Mouse (Mus musculus): ENCODE data around the gene Adora1.

Gene Adora1

DNA sequence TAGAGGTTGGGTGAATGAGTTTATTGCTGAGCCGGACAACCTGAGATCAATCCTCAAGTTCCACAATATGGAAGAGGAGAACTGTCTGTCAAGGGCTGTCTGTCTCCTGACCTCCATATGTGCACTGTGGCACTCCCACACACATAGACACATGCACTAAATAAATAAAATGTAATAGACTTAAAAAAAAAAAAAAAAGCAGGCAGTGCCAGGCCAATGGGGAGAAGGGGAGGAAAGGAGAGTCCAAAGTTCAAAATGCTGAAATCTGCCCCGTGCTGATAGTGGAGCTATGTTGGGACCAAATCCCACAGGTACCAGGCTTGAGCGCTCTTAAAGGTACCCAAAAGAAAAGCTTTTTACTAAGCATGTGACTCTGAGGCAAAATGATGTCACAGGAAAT lies 2.2 kb upstream of the Adora1 start:
- DNase-seq, result no peak

DNA sequence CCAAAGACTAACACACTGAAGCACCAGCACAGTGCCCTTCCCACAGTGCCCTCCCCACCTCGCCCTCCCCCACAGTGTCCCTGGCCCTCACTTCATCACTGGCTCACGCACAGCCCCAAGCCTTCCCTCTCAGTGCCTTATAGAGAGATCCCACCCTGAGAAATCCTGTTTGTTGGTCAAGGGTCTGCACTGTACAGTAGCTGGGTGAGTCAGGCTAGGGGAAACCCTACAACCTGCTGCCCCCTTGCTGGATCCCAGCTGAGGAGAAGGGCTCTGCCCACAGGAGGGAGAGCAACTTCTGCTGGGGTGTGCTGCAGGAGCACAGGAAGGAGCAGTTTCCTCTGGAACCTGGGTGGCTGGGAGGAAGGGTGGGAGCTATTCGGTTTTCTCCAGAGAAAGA lies 911 bp upstream of the Adora1 start:
- no peak for DNase-seq

DNA sequence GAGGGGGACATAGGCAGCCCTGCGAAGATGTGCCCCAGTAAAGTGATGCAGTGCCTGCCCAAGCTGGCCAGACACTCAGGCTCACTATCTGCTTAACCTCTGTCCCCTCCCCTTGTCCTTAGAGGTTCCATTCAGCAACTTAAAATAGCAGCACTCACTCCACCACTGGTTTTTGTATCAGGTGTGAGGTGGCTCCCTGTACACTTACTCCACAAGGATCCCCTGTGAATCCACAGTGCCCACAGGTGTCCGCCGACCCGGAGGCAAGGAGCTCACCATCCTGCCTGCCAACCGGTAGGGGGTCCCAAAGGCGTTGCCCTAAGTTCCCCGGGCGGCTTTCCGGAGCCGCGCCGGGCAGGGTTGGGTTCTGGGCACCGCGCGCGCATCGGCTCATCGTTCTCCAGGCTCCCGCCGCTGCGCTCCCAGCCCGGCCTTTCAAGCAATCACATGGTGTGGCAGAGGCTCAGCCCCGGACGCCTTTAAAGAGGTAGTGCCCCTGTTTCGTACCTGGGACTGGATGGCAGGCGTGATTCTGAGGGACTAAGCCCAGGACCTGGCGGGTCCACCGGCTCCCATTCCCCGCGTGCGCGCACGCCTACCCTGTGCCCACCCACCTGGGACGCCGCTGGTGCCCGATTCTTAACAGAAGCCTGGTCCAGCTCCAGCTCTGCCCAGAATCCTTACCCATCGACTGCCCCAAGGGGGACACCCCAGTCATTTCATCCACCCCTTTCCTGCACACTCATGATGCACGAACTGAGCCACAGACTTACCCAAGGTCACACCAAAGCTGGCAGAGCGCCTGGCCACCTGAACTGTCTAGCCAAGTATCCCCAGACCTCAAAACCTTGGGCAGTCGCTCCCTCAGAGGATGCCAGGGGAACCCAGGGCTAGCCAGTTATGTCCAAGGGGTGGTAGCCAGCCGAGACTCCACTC lies 508 bp downstream of the Adora1 start:
- DNase-seq, result no peak

DNA sequence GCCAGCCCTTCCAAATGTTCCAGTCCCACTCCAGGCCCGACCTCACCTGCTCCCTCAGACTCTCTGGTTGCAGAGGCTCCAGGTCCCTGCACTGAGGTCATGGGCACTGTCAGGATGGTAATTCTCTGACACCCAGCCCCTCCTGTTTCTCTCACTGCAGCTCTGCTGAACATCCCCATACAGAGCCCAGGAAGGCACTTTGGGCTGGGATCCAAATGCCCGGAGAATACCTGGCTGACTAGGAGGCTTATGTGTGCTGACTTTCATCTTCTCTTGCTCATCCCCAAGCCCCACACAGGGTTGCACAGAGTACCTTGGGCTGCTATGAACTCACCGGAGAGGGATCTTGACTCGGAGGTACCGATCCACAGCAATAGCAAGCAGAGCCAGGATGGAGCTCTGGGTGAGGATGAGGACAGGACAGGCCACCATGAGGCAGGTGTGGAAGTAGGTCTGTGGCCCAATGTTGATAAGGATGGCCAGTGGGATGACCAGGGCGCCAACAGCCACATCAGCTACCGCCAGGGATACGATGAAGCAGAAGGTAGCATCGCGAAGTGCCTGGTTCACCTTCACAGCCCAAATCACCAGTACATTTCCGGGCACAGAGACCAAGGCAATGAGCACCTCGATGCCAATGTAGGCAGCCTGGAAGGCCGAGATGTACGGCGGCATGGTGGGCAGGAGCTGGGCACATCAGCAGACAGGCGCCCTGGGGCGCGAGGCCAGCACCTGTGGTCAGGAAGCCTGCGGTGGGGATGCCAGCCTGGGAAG lies 1.4 kb downstream of the Adora1 start:
- no peak for DNase-seq

DNA sequence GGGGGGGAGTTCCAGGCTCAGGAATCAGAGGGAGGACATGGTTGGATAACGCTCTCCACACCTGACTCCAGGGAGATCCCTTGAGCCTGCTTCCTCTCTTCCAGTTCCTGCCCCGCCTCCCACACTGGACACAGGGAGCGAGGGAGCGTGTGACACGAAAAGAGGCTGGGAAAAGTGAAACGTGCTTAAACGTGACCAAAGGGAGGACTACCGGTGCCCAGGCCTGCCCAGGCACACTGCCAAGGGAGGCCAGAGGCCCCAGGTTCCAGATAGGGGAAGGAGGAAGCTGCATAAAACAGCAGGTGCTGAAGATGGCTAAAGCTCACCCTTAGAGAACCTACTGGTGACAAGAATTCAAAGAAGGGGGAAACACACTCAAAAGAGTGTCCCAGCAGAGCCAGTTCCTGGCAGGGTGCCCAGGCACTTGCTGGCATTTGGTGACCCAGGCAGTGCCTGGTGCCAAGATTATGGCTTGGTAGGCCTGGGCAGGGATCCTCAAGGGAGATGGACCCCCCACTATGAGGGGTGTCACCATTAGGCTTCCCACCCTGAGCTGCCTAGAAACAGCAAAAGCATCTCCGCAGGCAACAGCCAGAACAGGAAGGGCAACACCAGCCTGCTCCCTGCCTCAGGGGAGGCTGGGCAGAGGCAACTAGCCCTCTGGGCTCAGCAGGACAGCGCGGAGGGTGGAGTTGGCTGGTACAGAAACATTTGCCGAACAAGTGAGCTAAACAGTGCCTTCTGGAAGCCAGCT lies 2.3 kb downstream of the Adora1 start:
- no peak for DNase-seq

DNA sequence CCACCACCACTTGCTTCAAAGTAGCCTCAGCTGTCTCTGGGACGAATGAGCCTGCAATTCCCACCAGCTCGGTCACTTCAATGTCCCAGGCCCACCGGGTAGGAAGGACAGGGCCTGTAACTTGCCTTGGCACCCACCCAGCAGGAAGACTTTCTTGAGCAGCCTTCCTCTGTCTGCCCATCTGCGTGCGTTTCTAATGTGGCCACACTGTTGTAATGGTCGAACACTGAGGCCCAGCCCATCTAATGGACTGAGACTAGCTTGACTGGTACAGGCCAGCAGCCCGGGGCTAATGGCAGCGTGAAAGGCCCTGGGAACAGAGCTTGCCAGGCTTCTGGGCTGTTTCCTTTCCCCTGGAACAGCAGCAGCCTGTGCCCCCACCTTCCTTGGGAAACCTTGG lies 2.9 kb downstream of the Adora1 start:
- no peak for DNase-seq

DNA sequence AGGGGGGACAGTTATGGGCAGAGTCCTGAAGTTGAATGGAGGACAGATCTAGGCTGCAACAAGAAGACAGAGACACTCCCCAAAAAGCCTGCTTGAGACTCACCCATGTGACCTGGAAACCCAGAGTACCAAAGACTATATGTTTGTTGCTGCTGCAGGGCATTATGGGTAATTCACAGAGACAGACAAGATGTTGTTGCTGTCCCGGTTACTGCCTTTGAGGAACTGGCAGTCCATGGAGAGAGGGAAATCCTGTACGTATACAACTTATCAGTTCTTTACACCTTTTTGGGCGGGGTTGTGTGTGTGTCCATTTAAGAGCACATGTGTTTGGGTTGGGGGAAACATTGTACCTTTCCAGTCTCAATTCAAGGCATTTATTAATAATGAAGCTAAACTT lies 3.5 kb downstream of the Adora1 start:
- no peak for DNase-seq

DNA sequence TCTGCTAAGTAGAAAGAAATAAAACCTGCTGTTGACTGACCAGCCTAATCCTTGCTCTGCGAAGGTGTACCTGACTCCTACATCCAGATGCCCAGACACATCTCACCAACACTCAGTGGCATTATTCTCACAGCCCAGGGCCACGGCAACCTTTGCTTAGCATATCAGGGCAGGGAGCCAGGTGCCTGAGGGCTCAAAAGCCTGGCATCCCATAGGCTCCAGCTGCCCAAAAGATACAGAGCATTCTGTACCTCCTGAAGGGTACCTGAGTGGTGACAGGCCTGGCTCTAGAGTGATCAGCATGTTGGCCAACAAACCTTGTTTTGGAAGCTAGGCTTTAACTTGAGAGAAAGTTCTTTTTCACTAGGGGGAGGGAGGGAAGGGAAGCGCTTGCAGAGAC lies 4.0 kb downstream of the Adora1 start:
- DNase-seq, result no peak

DNA sequence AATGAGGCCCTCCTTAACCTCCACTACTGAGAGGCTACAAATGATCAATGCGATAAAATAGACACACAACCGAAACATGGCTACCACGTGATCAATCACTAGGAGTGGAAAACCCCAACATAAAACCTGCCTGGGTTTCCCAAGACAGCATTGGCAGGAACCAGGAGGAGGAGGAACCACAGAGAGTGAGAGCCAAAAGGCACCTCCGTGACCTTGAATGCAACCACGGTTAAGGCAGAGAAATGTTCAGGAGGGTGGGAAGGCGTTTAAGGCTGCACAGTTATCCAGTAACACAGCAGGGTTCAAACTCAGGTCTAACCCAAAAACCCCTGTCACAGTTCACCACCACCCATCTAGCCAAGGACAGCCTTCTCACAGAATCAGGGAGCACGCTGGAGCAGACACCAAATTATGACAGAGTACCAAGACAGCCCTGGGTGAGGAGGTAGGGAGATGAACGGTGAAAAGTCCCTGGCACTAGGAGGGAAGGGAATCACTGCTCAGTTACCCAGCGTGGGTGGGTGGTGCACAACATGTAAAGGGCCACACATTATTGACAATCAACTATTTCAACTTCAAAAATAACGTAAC lies 4.5 kb downstream of the Adora1 start:
- no peak for DNase-seq

DNA sequence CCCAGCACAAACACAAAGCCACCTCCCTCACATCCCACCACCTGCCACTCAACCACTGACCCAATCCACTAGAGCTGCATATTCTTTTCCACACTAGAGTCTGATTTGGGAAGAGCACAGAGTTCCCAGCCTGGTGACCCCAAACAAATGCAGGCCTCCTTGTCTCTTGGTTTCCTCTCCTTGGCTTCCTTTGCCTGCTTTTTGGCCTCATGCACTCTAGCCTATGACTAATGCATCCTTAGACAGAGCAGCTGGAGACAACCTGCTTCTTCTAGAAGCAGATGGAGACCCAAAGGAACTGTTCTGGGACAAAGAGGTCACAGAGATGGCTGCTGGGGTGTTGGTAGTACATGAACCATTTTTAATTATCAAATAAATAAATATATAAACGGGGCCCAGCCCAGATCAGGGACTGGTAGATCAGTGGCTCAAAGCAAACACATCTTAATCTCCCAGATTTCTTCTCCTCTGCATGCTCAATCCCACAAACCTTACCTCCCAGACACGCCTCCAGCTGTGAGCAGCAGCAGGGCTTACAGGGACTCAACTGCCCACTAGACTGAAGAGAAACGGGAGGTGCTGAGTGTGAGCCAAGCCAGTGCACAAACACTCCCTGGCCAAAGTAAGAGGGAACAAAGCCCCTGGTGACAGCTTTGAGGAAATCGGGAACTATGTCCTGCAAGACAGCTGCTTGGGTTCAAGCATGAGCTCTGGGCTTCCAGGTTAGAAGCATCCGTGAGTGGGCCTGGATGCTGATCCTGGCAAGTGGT lies 5.2 kb downstream of the Adora1 start:
- no peak for DNase-seq

DNA sequence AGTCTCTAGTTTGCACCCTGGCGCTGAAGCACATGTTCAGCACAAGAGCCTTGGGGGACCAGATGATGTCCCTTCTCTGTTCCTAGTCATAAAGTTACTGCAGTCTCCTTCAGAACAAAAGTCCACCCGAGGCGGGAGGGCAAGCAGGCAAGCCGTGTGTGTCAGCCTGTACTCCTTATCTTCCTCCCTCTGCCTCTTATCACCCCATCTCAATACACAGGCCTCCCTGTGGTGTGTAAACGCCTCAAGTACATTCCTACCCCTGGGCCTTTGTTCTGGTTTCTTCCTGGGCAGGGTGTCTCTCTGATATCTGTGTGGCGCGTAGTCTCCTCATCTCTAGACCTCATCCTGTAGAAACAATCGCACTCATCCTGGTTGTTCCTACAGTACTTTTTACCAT lies 8.5 kb downstream of the Adora1 start:
- no peak for DNase-seq

DNA sequence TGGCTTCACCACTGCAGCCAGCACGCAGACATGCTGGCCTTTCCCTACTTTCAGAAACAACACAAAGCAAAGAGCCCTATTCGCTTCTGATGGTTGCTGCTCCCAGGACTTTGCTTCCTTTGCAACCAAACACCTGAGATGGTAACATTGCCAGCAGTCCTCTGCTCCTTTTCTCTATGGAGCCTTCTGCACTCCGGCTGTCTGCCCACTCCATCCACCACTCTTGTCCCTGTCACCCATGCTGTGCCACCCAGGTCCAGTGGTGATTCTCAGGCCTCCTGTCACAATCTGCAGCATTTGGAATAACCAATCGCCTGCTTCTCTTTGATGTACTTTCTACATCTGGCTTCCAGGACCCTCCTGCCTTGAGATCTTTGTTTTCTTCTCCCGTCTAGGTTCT lies 9.9 kb downstream of the Adora1 start:
- no peak for DNase-seq

DNA sequence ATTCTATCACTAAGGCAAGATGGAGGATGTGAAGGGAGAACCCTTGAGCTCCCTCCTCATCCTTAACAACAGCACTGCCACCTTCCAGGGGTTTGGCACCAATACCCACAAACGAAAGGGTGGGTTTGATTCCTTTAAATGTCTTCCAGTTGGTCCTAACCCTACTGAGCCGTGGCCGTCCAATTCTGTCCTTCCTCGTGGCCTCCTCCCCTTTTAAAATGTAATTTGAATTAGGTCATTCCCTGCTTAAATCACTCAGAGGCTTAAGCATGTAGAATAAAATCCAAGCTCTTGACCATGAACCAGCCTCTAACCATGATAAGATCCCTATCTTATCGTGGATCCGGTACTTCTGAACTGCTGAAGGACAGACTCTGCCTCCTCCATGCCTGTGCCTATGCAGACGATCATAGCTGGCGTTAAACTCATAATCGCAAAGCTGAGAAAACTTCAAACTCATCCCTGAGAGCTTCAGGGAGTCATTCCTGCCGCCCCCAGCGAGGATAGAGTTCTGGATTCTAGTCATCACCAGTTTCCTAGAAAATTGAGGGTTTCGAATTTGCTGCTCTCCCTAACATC lies 10.5 kb downstream of the Adora1 start:
- DNase-seq, result no peak

DNA sequence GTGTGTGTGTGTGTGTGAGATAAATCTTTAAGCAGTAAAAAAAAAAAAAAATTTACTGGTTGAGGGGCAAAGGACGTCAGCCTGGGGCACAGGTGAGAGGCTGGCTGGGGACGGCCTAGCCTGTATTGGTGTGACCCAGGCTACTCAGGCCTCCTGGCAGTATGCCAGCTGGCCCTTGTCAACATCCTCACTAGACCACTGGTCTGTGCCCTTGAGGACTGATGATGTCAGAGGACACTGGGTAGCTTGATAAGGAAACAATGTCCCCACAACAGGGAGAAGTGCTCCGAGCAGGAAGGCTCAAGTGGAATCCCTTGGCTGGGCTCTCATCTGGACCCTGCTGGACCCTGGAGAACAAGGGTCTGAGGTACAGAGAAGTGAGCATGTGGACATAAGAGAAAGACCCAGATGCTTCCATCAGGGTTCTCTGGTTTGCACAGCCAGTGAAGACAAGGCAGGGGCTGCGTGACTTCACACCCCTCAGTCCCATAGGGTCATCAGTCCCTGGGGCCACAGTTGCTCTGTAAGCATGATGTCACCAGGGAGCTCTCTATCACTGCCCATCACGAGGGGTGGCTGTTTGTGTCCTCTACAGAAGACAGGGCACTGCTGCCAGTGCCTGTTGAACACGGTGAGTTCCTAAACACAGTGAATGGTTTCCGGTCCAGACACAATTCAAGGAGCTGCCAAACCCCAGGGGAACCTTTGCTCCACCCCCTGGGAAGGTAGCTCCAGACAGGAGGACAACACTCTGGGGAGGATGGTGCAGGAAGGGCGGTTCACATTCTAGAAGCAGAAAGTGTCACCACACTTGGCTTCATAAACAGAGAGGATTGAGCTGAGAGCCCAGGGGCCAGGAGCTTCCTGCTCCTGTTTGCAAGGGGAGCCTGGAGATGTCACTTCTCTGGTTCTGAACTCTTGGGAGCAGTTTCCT lies 12.8 kb downstream of the Adora1 start:
- DNase-seq, result no peak

DNA sequence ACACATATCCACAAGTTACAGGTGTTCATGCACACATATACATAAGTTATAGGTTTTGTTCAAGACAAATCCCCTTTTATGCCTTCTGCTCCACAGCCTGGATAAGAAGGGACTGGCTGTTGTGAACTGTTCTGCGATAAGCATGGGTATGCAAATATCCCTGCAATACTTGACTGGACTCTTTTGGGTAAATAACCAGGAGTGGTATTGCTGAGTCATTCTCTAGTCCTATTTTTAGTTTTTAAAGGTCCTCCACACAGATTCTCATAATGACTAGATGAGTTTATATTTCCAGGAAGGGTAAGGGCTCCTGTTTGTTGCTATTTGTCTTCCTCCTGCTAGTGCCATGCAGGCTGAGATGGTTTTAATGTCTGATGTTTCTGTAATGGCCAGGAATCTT lies 14.1 kb downstream of the Adora1 start:
- DNase-seq, result no peak

DNA sequence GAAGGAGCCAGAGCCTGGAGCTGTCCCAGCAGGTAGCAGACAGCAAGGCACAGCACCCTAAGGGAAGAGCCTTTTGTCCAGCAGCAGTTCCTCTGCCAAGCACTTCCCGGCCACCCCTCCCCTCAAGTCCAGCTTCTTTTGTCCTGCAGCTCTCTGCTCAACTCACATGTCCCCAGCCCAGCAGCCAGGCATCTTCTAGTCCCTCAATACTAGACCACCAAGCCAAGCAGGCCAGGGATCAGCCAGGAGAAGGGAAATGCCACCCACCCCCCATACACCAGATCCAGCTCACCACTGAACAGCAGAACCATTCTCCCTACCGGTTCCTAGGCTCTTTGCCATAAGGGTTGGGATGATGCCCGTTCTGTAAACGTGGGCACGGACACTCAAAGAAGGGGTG lies 15.6 kb downstream of the Adora1 start:
- DNase-seq, result no peak

DNA sequence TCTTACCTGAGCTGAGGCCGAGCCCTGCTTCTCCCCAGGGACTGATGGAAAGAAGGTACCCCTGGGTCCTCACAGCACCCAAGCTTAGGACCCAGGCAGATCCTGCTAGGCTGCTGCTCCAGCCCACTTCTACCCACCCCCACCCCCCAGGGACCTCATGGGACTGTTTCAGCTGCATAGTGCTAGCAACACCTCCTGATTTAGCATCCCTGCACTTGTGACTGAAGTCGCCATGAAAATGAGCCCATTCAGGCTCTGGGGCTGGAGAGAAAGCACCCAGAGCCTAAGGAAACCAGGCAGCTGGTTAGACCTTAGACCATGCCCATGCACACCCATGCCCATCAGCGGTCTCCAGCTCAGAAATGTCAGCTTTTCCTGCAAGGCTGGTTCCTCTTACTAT lies 17.3 kb downstream of the Adora1 start:
- no peak for DNase-seq

DNA sequence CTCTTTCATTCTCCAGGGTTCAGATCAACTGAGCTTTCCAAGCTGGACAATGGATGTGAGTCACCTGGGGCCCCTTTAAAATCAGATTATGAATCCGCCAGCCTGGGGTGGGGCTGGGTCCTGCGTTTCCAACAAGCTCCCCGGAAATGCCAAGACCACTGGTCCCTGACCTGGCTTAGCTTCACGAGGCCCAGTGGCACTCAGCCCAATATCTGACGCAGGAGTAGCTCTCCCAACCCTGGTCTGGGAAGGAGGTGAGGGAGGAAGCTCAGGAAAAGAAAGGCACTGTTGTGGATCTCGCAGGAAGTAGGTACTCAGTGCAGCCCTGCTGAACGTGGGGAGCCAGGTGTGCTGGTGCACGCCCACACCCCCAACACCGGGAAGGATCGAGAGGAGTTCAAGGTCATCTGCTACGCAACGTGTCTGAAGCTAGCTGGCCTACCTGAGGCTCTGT lies 18.2 kb downstream of the Adora1 start:
- no peak for DNase-seq

DNA sequence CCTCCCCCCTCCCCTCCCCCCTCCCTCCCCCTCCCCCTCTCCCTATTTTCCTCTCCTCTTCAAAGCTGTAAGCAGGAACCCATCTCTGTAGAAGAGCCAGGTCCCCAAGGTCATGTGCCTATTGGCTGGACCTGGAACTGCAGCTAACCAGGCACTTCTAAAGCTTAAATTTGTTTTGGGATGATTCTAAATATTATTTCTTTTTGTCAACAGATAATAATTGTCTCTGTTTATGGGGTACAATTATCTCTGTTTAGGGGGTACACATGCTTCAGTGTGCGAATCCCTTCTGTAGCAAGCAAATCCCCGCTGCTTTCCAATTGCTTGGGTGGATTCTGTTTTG lies 18.6 kb downstream of the Adora1 start:
- no peak for DNase-seq

DNA sequence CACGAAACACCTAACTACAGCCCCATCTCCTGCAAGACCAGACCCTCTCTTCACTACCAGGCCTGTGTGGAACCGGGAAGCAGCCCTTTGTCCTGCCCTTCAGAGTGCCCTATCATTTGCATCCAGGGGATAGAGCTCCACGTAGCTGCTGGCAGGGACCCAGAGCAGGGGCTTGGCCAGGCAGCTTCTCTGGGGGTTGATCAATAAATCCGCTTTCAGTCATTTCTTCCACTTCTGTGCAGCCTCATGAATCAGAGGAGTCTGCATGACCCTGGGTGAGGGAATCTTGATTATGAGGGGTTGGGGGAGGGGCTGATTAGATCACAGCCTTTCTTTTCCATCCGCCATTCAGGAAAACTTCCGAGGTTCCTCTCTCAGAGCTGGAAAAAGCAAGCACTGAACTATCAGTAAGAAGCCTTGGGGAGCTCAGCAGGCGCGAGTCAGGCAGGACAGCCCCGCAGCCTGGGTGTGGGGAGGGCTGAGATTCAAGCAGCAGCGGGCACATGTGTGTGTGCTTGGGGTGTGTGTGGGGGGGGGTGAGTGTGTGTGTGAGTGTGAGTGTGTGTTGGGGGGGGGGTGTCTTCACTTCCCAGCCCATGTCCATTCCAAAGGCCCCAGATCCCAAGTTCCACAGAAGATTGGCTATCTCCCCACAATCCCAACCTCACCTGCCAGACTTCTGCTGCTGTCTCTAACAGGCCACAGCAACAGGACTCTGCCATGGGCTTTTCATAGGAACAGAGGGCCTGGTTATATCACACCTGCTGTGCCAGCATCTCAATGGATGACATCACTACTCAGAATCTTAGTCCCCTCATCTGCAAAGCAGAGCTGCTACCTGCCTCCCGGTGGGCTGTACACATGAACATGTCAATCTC lies 19.2 kb downstream of the Adora1 start:
- no peak for DNase-seq

Data from B cell, adult 2 months (primary cell).